Mouse (Mus musculus): ENCODE measurements around the gene Tbl1xr1.

The Tbl1xr1 gene

GRCm38 (mm10) chr3:22144255-22144654 lies 67.8 kb downstream of the Tbl1xr1 start:
- peak; percentile 56 for DNase-seq

GRCm38 (mm10) chr3:22147433-22147927 lies 71.0 kb downstream of the Tbl1xr1 start:
- DNase-seq, result peak; percentile 51

- DNase-seq, result no peak
Observed at GRCm38 (mm10) chr3:22148306-22148932, 72.0 kb downstream of the Tbl1xr1 start.

GRCm38 (mm10) chr3:22150872-22151530 lies 74.5 kb downstream of the Tbl1xr1 start:
- no peak for DNase-seq

GRCm38 (mm10) chr3:22152773-22153172 lies 76.3 kb downstream of the Tbl1xr1 start:
- no peak for DNase-seq

- no peak for DNase-seq
Observed at GRCm38 (mm10) chr3:22154522-22154921, 78.1 kb downstream of the Tbl1xr1 start.

GRCm38 (mm10) chr3:22156397-22156796 lies 79.9 kb downstream of the Tbl1xr1 start:
- DNase-seq, result peak; percentile 40

- no peak for DNase-seq
Observed at GRCm38 (mm10) chr3:22162948-22163347, 86.5 kb downstream of the Tbl1xr1 start.

- no peak for DNase-seq
Observed at GRCm38 (mm10) chr3:22167856-22168255, 91.4 kb downstream of the Tbl1xr1 start.

GRCm38 (mm10) chr3:22168432-22168831 lies 92.0 kb downstream of the Tbl1xr1 start:
- peak; percentile 17 for DNase-seq

GRCm38 (mm10) chr3:22171526-22171925 lies 95.1 kb downstream of the Tbl1xr1 start:
- no peak for DNase-seq

- DNase-seq, result no peak
Observed at GRCm38 (mm10) chr3:22172410-22172809, 96.0 kb downstream of the Tbl1xr1 start.

GRCm38 (mm10) chr3:22173171-22173570 lies 96.7 kb downstream of the Tbl1xr1 start:
- no peak for DNase-seq

- no peak for DNase-seq
Observed at GRCm38 (mm10) chr3:22174232-22174631, 97.8 kb downstream of the Tbl1xr1 start.

GRCm38 (mm10) chr3:22180076-22180475 lies 103.6 kb downstream of the Tbl1xr1 start:
- DNase-seq, result no peak

GRCm38 (mm10) chr3:22181026-22181425 lies 104.6 kb downstream of the Tbl1xr1 start:
- no peak for DNase-seq

GRCm38 (mm10) chr3:22185265-22185664 lies 108.8 kb downstream of the Tbl1xr1 start:
- no peak for DNase-seq

- DNase-seq, result peak; percentile 40
Observed at GRCm38 (mm10) chr3:22190498-22190897, 114.0 kb downstream of the Tbl1xr1 start.

- DNase-seq, result no peak
Observed at GRCm38 (mm10) chr3:22192931-22193330, 116.5 kb downstream of the Tbl1xr1 start.

GRCm38 (mm10) chr3:22194185-22194856 lies 117.9 kb downstream of the Tbl1xr1 start:
- DNase-seq, result no peak

GRCm38 (mm10) chr3:22198802-22199201 lies 122.3 kb downstream of the Tbl1xr1 start:
- no peak for DNase-seq

- no peak for DNase-seq
Observed at GRCm38 (mm10) chr3:22204186-22204585, 127.7 kb downstream of the Tbl1xr1 start.

GRCm38 (mm10) chr3:22221557-22221956 lies 145.1 kb downstream of the Tbl1xr1 start:
- DNase-seq, result no peak

- no peak for DNase-seq
Observed at GRCm38 (mm10) chr3:22222351-22222750, 145.9 kb downstream of the Tbl1xr1 start.

All from kidney, adult 9 months (tissue).